Mouse (Mus musculus): Measurements from ENCODE around the gene Clcn2. TPM values are rescaled to one million over a fixed set of nuclear protein-coding genes. Genes with fewer than 3 reads are reported as not detected.

The Clcn2 gene
- polyA plus RNA-seq, 1 experiment: 4.4 TPM

DNA sequence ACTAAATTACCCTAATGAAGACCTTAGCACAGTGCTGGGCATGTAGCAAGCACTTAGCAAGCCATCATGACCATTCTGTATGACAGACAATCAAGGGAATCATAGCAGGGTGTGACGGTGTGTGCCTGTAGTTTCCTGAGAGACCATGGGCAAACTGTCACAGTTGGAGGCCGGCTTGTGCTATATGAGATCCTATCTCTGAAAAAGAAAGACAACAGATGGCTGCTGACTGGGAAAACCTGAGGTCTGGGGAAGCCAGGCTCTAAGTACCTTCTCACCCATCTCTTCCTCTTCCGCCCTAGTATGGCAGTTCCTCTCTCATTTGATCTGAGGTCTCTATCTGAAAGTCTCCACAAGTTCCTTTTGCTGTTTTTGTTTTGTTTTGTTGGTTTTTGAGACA is 11.8 kb downstream of the Clcn2 start:
- no peak overlapping the region for H3K4me2 ChIP-seq (ENCODE audit: low read depth)
- no peak overlapping the region for H3K4me3 ChIP-seq
- no peaks in the 10 kb centered on the region for H3K36me3 ChIP-seq (ENCODE audit: control insufficient read depth, insufficient read depth)
- H3K79me2 ChIP-seq (ENCODE audit: control insufficient read depth, insufficient read depth): no peaks in the 10 kb centered on the region
- no peaks in the 10 kb centered on the region for H3K27me3 ChIP-seq (ENCODE audit: control insufficient read depth, insufficient read depth, insufficient read length)
- no peak for TF ChIP-seq CEBPB (IDR thresholded peaks at IDR 0.05; ENCODE audit: insufficient read depth, poor library complexity, severe bottlenecking)
- TF ChIP-seq TCF12 (IDR thresholded peaks at IDR 0.05; ENCODE audit: insufficient read depth, poor library complexity, severe bottlenecking): no peak
- no peak for TF ChIP-seq POLR2A (IDR thresholded peaks at IDR 0.05; ENCODE audit: insufficient read length, low read depth)
- TF ChIP-seq MYOG (IDR thresholded peaks at IDR 0.05; ENCODE audit: control insufficient read depth in 1 of 3, insufficient read depth in 1 of 3, insufficient read length in 2 of 3, low read depth in 2 of 3): no peak
- no peak for TF ChIP-seq MAX (IDR thresholded peaks at IDR 0.05; ENCODE audit: low read depth)
- TF ChIP-seq MYOD1 (IDR thresholded peaks at IDR 0.05; ENCODE audit: control insufficient read depth in 1 of 3, insufficient read length in 2 of 3, low read depth in 2 of 3): no peak
- no peak for TF ChIP-seq POLR2AphosphoS2 (IDR thresholded peaks at IDR 0.05; ENCODE audit: insufficient read length, low read depth)
- TF ChIP-seq E2F4 (IDR thresholded peaks at IDR 0.05; ENCODE audit: insufficient read depth): no peak
- no peak overlapping the region for H3ac ChIP-seq (ENCODE audit: control insufficient read depth, insufficient read length)

DNA sequence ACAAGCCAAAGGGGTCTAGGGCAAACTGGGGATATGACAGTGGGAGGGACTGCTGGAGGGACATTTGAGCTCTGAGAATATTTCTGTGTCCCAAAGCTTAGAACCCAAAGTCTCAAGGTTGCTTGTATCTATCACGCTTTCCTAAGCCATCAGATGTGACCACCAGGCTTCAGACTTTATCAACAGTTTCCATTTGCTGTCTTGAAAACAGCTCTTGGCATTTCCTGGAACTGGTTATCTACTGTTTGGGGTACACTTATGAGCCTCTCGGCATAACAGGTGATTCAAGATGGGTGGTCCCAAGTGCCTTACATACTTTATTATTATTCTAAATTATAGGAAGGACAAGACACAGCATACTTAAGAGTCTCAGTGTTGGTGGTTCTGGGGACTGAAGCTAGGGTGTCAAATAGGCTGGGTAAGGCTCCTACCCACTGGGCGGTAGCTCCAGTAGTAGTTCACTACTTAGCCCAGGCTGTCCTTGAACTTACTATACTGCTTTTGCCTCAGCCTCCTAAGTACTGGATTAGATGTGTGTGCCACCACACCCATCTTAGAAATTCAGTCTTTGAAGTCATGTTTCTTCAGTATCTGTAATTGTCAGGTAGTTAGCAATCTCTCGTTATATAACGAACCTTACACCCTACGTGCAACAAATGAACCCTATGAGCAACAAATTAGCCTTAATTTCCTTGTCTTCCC is 13.7 kb downstream of the Clcn2 start:
- TF ChIP-seq MYOD1 (IDR thresholded peaks at IDR 0.05; ENCODE audit: control insufficient read depth in 1 of 3, insufficient read length in 2 of 3, low read depth in 2 of 3) (no peak), CEBPB (IDR thresholded peaks at IDR 0.05; ENCODE audit: insufficient read depth, poor library complexity, severe bottlenecking) (no peak), POLR2AphosphoS2 (IDR thresholded peaks at IDR 0.05; ENCODE audit: insufficient read length, low read depth) (no peak), REST (IDR thresholded peaks at IDR 0.05; ENCODE audit: insufficient read depth, insufficient read length) (no peak), MAX (IDR thresholded peaks at IDR 0.05; ENCODE audit: low read depth) (no peak), TCF12 (IDR thresholded peaks at IDR 0.05; ENCODE audit: insufficient read depth, poor library complexity, severe bottlenecking) (no peak), E2F4 (IDR thresholded peaks at IDR 0.05; ENCODE audit: insufficient read depth) (no peak), TCF3 (IDR thresholded peaks at IDR 0.05; ENCODE audit: insufficient read length, low read depth) (no peak), SRF (IDR thresholded peaks at IDR 0.05; ENCODE audit: control insufficient read depth, insufficient read length, low read depth) (no peak), MYOG (IDR thresholded peaks at IDR 0.05; ENCODE audit: control insufficient read depth in 1 of 3, insufficient read depth in 1 of 3, insufficient read length in 2 of 3, low read depth in 2 of 3) (no peak), POLR2A (IDR thresholded peaks at IDR 0.05; ENCODE audit: insufficient read length, low read depth) (no peak), USF1 (IDR thresholded peaks at IDR 0.05; ENCODE audit: low read depth) (no peak)
- Histone ChIP-seq H3K4me3 (no peak overlapping the region), H3K4me2 (ENCODE audit: low read depth) (no peak overlapping the region), H3K79me2 (ENCODE audit: control insufficient read depth, insufficient read depth) (no peaks in the 10 kb centered on the region), H3K36me3 (ENCODE audit: control insufficient read depth, insufficient read depth) (no peaks in the 10 kb centered on the region), H3ac (ENCODE audit: control insufficient read depth, insufficient read length) (no peak overlapping the region), H3K27me3 (ENCODE audit: control insufficient read depth, insufficient read depth, insufficient read length) (no peaks in the 10 kb centered on the region)

- H3K36me3 ChIP-seq (ENCODE audit: control insufficient read depth, insufficient read depth): no peaks in the 10 kb centered on the region
- no peaks in the 10 kb centered on the region for H3K79me2 ChIP-seq (ENCODE audit: control insufficient read depth, insufficient read depth)
- no peak for TF ChIP-seq POLR2AphosphoS2 (IDR thresholded peaks at IDR 0.05; ENCODE audit: insufficient read length, low read depth)
- no peak for TF ChIP-seq REST (IDR thresholded peaks at IDR 0.05; ENCODE audit: insufficient read depth, insufficient read length)
- H3K27me3 ChIP-seq (ENCODE audit: control insufficient read depth, insufficient read depth, insufficient read length): no peaks in the 10 kb centered on the region
- H3K4me3 ChIP-seq: no peak overlapping the region
- no peak overlapping the region for H3K4me2 ChIP-seq (ENCODE audit: low read depth)
- no peak overlapping the region for H3ac ChIP-seq (ENCODE audit: control insufficient read depth, insufficient read length)
Observed at GRCm38 (mm10) chr16:20703071-20703470, 14.5 kb downstream of the Clcn2 start.

- Histone ChIP-seq H3K27me3 (ENCODE audit: control insufficient read depth, insufficient read depth, insufficient read length) (no peaks in the 10 kb centered on the region), H3K4me2 (ENCODE audit: low read depth) (no peak overlapping the region), H3K36me3 (ENCODE audit: control insufficient read depth, insufficient read depth) (no peaks in the 10 kb centered on the region), H3K79me2 (ENCODE audit: control insufficient read depth, insufficient read depth) (no peaks in the 10 kb centered on the region), H3ac (ENCODE audit: control insufficient read depth, insufficient read length) (no peak overlapping the region), H3K4me3 (no peak overlapping the region)
- no peak for TF ChIP-seq REST (IDR thresholded peaks at IDR 0.05; ENCODE audit: insufficient read depth, insufficient read length)
- no peak for TF ChIP-seq USF1 (IDR thresholded peaks at IDR 0.05; ENCODE audit: low read depth)
- TF ChIP-seq MYOD1 (IDR thresholded peaks at IDR 0.05; ENCODE audit: control insufficient read depth in 1 of 3, insufficient read length in 2 of 3, low read depth in 2 of 3): no peak
- TF ChIP-seq E2F4 (IDR thresholded peaks at IDR 0.05; ENCODE audit: insufficient read depth): no peak
- no peak for TF ChIP-seq SRF (IDR thresholded peaks at IDR 0.05; ENCODE audit: control insufficient read depth, insufficient read length, low read depth)
- no peak for TF ChIP-seq TCF12 (IDR thresholded peaks at IDR 0.05; ENCODE audit: insufficient read depth, poor library complexity, severe bottlenecking)
- no peak for TF ChIP-seq POLR2AphosphoS2 (IDR thresholded peaks at IDR 0.05; ENCODE audit: insufficient read length, low read depth)
- no peak for TF ChIP-seq CEBPB (IDR thresholded peaks at IDR 0.05; ENCODE audit: insufficient read depth, poor library complexity, severe bottlenecking)
- no peak for TF ChIP-seq MAX (IDR thresholded peaks at IDR 0.05; ENCODE audit: low read depth)
- TF ChIP-seq TCF3 (IDR thresholded peaks at IDR 0.05; ENCODE audit: insufficient read length, low read depth): no peak
- no peak for TF ChIP-seq MYOG (IDR thresholded peaks at IDR 0.05; ENCODE audit: control insufficient read depth in 1 of 3, insufficient read depth in 1 of 3, insufficient read length in 2 of 3, low read depth in 2 of 3)
- no peak for TF ChIP-seq POLR2A (IDR thresholded peaks at IDR 0.05; ENCODE audit: insufficient read length, low read depth)
Observed at GRCm38 (mm10) chr16:20702522-20702893, 15.0 kb downstream of the Clcn2 start.
